Mouse (Mus musculus) intestine, embryonic 15.5 days (tissue): ENCODE measurements at regions not wholly inside any gene's neighbourhood (a gene's known extent, or its start where the extent isn't known, plus 50 kb on each side); places are given as distances from the start of the nearest gene placed in this dataset.

Source experiments
- ATAC-seq: fragments of 200-750 bp; cut with Nextera tagmentation; 2 replicates; pipeline ENCODE4 v1.8.0; 2017; ENCODE audit warnings: moderate TSS enrichment, moderate library complexity
- H3K27ac ChIP-seq: fragments of 300-500 bp; sonication (generic); 2 replicates; pipeline ENCODE4 v1.5.1; 2015; ENCODE audit warnings: mild to moderate bottlenecking, inconsistent platforms
- H3K27me3 ChIP-seq: fragments of 300-500 bp; sonication (generic); replicated peaks from 2 replicates; pipeline ENCODE4 v1.6.1; 2015; ENCODE audit warnings: inconsistent platforms
- H3K36me3 ChIP-seq: fragments of 300-500 bp; sonication (generic); 2 replicates; pipeline ENCODE4 v1.6.1; 2015; ENCODE audit warnings: inconsistent platforms
- H3K4me1 ChIP-seq: fragments of 300-500 bp; sonication (generic); replicated peaks from 2 replicates; pipeline ENCODE4 v1.6.1; 2015; ENCODE audit warnings: inconsistent platforms
- H3K4me2 ChIP-seq: fragments of 300-500 bp; sonication (generic); replicated peaks from 2 replicates; pipeline ENCODE4 v1.6.1; 2015; ENCODE audit warnings: mild to moderate bottlenecking, inconsistent platforms
- H3K4me3 ChIP-seq: fragments of 300-500 bp; sonication (generic); replicated peaks from 2 replicates; pipeline ENCODE4 v1.5.1; 2015; ENCODE audit warnings: inconsistent platforms
- H3K9ac ChIP-seq: fragments of 300-500 bp; sonication (generic); 2 replicates; pipeline ENCODE4 v1.6.1; 2015; ENCODE audit warnings: inconsistent platforms
- H3K9me3 ChIP-seq: fragments of 300-500 bp; sonication (generic); 2 replicates; pipeline ENCODE4 v1.6.1; 2016; ENCODE audit warnings: inconsistent platforms
- WGBS: fragments of 180-500 bp; shearing (Covaris S2); methylation state at CpG from one replicate; pipeline ENCODE4 v1.1.7; 2015; 5-methylcytosine and 5-hydroxymethylcytosine counted together

DNA sequence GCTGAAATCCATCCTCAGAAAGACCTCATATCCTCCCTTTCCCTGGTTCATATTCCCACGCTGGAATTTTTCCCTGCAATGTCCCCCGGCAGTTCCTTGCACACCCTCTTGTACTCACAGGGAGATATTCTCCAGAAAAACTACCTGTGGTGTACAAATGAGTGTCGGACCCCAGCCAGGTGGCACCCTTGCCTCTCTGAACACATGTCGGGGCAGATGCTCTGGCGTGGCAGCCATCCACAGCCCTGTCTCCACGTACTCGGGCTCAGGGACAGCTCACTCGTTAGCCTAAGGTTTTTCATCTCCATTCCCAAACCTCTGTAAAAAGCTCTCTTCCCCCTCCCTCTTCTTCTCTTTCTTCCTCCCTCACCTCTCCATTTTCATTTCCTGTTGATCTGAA lies 100.1 kb upstream of the Egln3 start:
- 81% methylated on average over 8 of the region's 8 CpGs for WGBS
- H3K4me1 ChIP-seq = no peaks in the 10 kb centered on the region
- no peaks in the 10 kb centered on the region for H3K9me3 ChIP-seq
- H3K27ac ChIP-seq = no peak overlapping the region
- no peaks in the 10 kb centered on the region for H3K36me3 ChIP-seq
- no peaks in the 10 kb centered on the region for H3K27me3 ChIP-seq
- ATAC-seq = no peak
- no peak overlapping the region for H3K4me3 ChIP-seq
- no peak overlapping the region for H3K9ac ChIP-seq
- no peak overlapping the region for H3K4me2 ChIP-seq

DNA sequence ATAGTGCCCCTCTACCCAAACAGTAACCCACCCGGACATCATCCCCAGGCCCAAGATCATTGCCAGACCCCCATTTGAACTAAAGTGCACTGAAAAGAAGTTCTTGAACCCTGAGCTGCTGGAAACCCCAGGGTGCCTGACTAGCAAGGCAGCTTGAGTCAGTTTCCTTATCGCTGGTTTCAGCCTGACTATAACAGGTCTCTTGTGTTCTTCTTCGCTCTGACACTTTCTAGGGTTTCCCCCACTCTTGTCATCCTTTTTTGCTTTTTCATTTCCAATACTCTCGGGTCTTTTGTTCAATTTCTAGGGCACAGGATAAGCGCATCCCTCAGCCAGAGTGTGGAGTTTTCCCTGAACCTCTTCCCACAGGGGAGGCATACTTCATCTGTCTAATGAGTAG lies 95.8 kb upstream of the Egln3 start:
- Histone ChIP-seq H3K4me3 (no peak overlapping the region), H3K9me3 (no peaks in the 10 kb centered on the region), H3K9ac (no peak overlapping the region), H3K36me3 (no peaks in the 10 kb centered on the region), H3K4me2 (no peak overlapping the region), H3K4me1 (no peaks in the 10 kb centered on the region), H3K27ac (no peak overlapping the region), H3K27me3 (no peaks in the 10 kb centered on the region)
- no peak for ATAC-seq
- 79% methylated on average over 5 of the region's 5 CpGs for WGBS

DNA sequence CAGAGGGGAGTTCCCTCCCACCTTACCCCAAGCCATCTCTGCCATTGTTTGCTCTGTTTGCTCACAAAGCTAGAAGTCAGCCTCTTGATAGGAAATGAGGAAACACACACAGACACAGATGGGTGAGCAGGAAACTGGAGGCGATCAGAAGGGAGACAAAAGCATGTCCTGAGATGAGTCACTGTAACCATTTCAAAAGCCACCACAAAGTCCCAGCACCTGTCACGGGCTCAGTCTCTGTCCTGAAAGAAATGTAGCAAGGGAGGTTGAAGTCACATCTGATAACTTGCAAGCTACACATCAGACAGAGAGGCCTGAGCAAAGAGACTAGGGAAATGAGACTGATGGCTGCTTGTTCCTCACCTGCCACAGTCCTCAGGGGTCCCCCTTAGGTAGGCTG lies 89.6 kb upstream of the Egln3 start:
- H3K9me3 ChIP-seq = no peaks in the 10 kb centered on the region
- H3K27ac ChIP-seq = no peak overlapping the region
- H3K4me1 ChIP-seq = 0 out of 2 replicates have a peak, but pooled peaks cover 2% of the 10 kb centered on the region
- H3K27me3 ChIP-seq = no peaks in the 10 kb centered on the region
- WGBS = 65% methylated on average over 2 of the region's 2 CpGs
- ATAC-seq = no peak; the same call in 1 of the 2 replicates
- no peak overlapping the region for H3K4me3 ChIP-seq
- no peak overlapping the region for H3K4me2 ChIP-seq
- no peak overlapping the region for H3K9ac ChIP-seq
- no peaks in the 10 kb centered on the region for H3K36me3 ChIP-seq

DNA sequence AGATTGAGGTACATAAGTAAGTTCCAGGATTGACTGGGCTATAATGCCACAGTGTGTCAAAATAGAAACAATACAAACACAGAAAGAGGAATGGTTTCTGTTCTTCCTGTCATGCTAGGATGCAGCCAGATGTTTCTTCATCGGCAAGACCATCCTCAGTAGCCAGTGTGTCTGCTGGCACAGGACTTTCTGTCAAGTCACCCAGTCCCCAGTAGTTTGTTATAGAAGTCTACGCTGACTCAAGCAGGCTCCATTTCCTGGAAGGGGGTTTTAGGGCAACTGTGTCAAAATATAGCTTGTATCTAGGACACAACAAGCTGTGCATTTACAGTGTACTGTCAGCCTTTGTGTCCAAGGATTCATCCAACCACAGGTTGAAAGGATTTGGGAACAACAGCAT lies 86.7 kb upstream of the Egln3 start:
- no peaks in the 10 kb centered on the region for H3K27me3 ChIP-seq
- no peak overlapping the region for H3K9ac ChIP-seq
- WGBS = 83% methylated on average over 2 of the region's 2 CpGs
- H3K4me3 ChIP-seq = no peak overlapping the region
- H3K4me1 ChIP-seq = peaks cover 17% of the 10 kb centered on the region; the same call in 1 of the 2 replicates
- no peak overlapping the region for H3K4me2 ChIP-seq
- no peak for ATAC-seq
- H3K36me3 ChIP-seq = no peaks in the 10 kb centered on the region
- H3K9me3 ChIP-seq = no peaks in the 10 kb centered on the region
- H3K27ac ChIP-seq = no peak overlapping the region

DNA sequence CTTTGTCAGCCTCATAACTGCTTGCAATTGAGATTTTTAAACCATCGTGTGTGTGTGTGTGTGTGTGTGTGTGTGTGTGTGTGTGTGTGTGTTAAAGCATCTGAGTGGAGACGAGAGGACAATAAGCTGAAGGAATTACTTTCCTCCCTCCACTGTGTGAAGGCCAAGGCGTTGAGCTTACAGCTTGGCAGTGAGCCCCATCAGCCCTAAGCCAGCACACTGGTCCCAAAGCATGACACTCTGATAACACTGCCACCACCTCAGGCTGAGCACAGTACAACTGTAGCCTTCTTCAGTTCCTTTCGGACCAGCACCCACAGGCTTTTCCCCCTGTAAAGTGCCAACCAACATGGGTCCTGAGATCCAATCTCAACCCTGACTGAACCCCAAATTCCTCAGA lies 85.1 kb upstream of the Egln3 start:
- ATAC-seq = no peak
- WGBS = 79% methylated on average over 4 of the region's 4 CpGs
- no peak overlapping the region for H3K27ac ChIP-seq
- H3K36me3 ChIP-seq = no peaks in the 10 kb centered on the region
- no peak overlapping the region for H3K9ac ChIP-seq
- H3K27me3 ChIP-seq = no peaks in the 10 kb centered on the region
- H3K4me1 ChIP-seq = peaks cover 17% of the 10 kb centered on the region; the same call in 1 of the 2 replicates
- H3K4me2 ChIP-seq = no peak overlapping the region
- no peak overlapping the region for H3K4me3 ChIP-seq
- no peaks in the 10 kb centered on the region for H3K9me3 ChIP-seq

DNA sequence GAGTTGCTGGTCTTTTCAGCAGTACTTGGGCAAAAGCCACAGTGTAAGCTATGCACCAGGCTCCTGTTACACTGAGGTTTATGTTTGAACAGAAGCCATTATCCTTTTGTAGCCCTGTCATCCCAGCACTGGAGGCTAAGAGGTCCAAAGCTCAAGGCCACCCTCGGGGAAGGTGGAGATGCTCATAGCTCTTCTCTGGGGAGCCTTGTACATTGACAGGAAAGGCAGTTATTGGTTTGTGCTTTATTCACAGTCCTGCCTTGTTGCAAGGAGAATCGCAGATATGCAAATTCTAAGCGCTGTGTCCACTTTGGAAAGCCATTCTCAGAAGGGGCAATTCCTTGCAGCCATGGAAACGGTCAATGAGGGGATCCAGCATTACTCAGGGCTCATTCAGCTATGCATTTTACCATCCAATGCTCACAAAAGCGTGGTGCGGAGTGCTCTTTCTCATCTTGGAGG lies 84.4 kb upstream of the Egln3 start:
- Histone ChIP-seq H3K27me3 (no peaks in the 10 kb centered on the region), H3K9me3 (no peaks in the 10 kb centered on the region), H3K4me3 (no peak overlapping the region), H3K27ac (no peak overlapping the region), H3K9ac (no peak overlapping the region), H3K4me1 (peaks cover 17% of the 10 kb centered on the region; the same call in 1 of the 2 replicates), H3K36me3 (no peaks in the 10 kb centered on the region), H3K4me2 (no peak overlapping the region)
- ATAC-seq = peak; percentile 39; the same call in 1 of the 2 replicates
- 67% methylated on average over 6 of the region's 6 CpGs for WGBS

DNA sequence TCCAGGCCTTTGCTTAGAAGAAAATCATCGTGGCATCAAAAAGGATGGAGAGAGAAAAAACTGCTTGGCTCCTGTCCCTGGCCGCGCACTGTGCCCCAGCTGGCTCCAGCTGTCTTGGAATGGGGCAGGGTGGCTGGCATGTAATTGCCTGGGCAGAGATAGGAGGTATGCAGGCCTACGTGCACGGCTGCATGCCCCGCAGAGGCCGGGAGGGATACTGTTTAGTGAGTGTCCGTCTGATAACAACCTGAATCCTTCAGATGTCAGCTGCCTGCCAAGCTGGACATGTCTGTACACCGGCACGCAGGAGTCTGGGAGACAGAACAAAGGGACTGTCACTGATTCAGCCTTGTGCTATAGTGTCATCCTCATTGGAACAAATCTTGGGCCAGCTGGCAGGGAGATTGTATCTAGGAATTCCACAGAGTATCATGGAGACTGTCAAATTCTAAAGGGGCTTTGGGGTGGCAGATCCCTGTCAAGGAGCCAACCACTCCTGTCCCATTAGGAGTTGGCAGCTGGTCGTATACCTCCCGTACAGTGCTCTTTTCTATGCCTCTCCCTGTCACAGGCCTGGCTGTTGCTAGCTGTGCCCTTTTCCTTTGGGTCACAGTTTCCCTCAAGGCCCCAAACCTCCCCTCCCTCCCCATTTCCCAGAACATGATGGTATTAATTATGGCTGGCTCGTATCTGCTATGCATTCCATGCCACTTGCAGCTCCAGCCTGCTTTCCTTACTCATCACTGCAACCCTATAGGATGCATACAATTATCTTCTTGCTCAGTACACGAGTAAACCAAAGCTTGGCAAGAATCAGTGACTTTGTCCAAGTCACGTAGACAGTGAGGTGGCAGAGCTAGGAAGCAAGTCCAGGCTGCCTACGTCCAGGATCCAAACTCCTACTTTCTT lies 83.5 kb upstream of the Egln3 start:
- H3K9me3 ChIP-seq = no peaks in the 10 kb centered on the region
- WGBS = 60% methylated on average over 16 of the region's 16 CpGs
- H3K27me3 ChIP-seq = no peaks in the 10 kb centered on the region
- H3K27ac ChIP-seq = no peak overlapping the region
- no peaks in the 10 kb centered on the region for H3K36me3 ChIP-seq
- H3K4me3 ChIP-seq = no peak overlapping the region
- peaks cover 17% of the 10 kb centered on the region; the same call in 1 of the 2 replicates for H3K4me1 ChIP-seq
- no peak overlapping the region for H3K4me2 ChIP-seq
- no peak overlapping the region for H3K9ac ChIP-seq
- peak; percentile 58 for ATAC-seq

DNA sequence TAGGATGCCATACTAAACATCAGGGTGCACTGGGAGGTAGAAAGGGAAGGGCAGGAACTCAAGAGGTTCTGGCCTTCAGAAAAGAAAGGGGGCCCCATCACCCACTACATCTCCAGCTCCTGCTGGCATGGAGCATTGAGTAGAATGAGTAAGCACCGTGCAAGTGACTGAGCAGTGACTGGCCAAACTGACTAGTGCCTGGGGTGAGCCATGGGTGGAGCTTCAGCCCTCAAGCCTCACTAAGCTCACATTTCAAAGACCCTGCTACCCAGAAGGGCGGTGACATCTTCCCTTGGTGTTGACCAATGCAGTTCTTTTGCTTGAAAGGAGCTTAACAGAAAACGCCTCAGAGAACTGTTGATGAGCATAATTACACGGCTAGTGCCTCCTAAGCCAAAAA lies 80.0 kb upstream of the Egln3 start:
- Histone ChIP-seq H3K27ac (no peak overlapping the region), H3K4me1 (peaks cover 17% of the 10 kb centered on the region; the same call in 1 of the 2 replicates), H3K36me3 (no peaks in the 10 kb centered on the region), H3K9ac (no peak overlapping the region), H3K27me3 (no peaks in the 10 kb centered on the region), H3K4me2 (no peak overlapping the region), H3K9me3 (no peaks in the 10 kb centered on the region), H3K4me3 (no peak overlapping the region)
- 45% methylated on average over 4 of the region's 4 CpGs for WGBS
- no peak for ATAC-seq

DNA sequence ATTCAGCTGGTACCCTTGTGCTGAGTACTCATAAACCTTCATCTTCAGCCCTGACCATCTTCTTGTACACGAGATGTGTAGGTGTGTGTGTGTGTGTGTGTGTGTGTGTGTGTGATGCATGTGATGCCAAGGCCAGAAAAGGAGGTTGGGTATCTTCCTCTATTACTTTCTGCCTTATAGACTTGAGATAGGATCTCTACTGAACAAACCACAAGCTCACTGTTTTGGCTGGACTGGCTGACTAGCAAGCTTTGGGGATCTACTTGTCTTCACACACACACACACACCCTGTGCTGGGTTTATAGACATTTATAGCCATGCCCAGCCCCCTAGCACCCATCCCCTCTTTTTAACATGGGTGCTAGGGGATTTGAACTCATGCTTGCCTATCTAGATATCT lies 79.4 kb upstream of the Egln3 start:
- Histone ChIP-seq H3K27ac (no peak overlapping the region), H3K9ac (no peak overlapping the region), H3K4me1 (peaks cover 13% of the 10 kb centered on the region; the same call in 1 of the 2 replicates), H3K4me2 (no peak overlapping the region), H3K36me3 (no peaks in the 10 kb centered on the region), H3K9me3 (no peaks in the 10 kb centered on the region), H3K27me3 (no peaks in the 10 kb centered on the region), H3K4me3 (no peak overlapping the region)
- WGBS = 90% methylated on average over 1 of the region's 1 CpGs
- no peak for ATAC-seq

DNA sequence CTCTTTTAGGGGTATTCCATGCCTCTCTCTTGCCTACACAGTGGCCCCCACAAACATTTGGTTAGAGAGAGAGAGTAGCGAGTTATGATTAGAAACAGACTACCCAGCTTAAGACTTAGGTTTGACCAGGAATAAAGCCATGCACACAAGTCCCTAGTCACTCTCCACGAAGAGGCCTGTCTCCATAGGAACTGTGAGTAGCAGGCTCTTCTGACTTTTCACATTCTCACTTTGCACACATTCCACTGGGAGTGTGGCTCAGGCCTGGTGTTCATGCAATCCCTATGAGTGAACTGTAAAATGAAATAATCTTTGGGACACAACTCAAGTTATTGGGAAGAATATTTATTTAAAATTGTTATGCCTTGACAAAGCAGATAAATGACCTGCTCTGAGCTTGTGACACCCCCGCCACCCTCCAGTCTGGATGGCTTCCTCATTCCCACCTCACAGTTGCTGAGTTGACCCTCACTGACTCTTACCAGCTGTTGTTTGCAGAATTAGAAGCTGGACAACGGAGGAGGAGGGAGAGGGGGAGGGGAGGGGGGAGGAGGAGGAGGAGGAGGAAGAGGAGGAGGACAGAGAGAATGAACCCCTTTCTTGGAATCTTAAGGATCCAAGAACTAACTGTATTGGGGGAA lies 78.7 kb upstream of the Egln3 start:
- Histone ChIP-seq H3K4me3 (no peak overlapping the region), H3K4me2 (no peak overlapping the region), H3K36me3 (no peaks in the 10 kb centered on the region), H3K27me3 (no peaks in the 10 kb centered on the region), H3K9ac (no peak overlapping the region), H3K9me3 (no peaks in the 10 kb centered on the region), H3K27ac (no peak overlapping the region), H3K4me1 (peaks cover 11% of the 10 kb centered on the region; the same call in 1 of the 2 replicates)
- 65% methylated on average over 4 of the region's 4 CpGs for WGBS
- ATAC-seq = no peak

DNA sequence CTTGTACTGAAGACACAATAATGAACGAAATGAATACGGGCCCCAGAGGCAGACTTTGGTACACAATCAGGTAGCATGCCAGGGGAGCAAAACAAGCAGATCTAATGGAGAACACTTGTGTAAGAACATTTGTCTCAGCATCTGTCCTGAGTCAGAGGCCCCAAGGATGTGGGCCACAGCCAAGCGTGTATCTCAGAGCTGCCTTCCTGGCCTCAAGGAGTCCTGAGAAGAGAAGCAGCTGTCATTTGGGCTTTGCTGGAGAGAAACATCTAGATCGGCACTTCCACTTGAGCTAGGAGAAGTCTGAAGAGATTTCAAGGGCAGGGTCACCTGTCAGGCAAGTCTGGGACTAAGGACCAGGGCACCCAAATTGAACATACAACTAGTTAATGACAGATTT lies 76.8 kb upstream of the Egln3 start:
- Histone ChIP-seq H3K36me3 (no peaks in the 10 kb centered on the region), H3K27ac (no peak overlapping the region), H3K27me3 (no peaks in the 10 kb centered on the region), H3K4me3 (no peak overlapping the region), H3K9me3 (no peaks in the 10 kb centered on the region), H3K9ac (no peak overlapping the region), H3K4me1 (no peaks in the 10 kb centered on the region), H3K4me2 (no peak overlapping the region)
- ATAC-seq = no peak
- 63% methylated on average over 4 of the region's 4 CpGs for WGBS

DNA sequence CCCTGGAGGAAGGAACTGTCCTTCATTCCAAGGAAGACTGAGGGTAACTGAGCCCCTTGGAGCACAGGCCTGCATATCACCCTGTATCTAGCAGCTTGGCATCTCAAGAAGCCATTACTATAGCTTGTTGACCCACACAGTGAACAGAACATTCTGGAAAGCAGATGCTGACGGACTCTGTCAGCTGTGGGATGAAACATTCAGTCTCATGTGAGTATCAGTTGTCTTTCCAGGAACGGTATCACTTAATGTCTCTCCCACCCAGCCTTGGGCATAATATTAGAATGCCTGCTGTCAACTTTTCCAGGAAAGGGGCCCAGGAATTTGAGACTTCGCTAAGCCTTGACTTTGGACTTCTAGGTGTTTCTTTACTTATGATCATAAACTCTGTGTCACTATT lies 76.3 kb upstream of the Egln3 start:
- Histone ChIP-seq H3K4me3 (no peak overlapping the region), H3K36me3 (no peaks in the 10 kb centered on the region), H3K9ac (no peak overlapping the region), H3K4me2 (no peak overlapping the region), H3K4me1 (no peaks in the 10 kb centered on the region), H3K27me3 (no peaks in the 10 kb centered on the region), H3K27ac (no peak overlapping the region), H3K9me3 (no peaks in the 10 kb centered on the region)
- no peak for ATAC-seq
- whole genome bisulfite sequencing = 78% methylated on average over 3 of the region's 3 CpGs
